Mouse (Mus musculus) regulatory T cell (primary cell): ENCODE data around the gene Hirip3.

Experiments
- in situ Hi-C: fragments of 300-600 bp; cut with MboI, MseI; formaldehyde crosslinking; loops from one replicate; pipeline ENCODE4 v1.15.1; 2025; ENCODE audit warnings: high pct_unique_total_duplicates

Gene Hirip3

DNA sequence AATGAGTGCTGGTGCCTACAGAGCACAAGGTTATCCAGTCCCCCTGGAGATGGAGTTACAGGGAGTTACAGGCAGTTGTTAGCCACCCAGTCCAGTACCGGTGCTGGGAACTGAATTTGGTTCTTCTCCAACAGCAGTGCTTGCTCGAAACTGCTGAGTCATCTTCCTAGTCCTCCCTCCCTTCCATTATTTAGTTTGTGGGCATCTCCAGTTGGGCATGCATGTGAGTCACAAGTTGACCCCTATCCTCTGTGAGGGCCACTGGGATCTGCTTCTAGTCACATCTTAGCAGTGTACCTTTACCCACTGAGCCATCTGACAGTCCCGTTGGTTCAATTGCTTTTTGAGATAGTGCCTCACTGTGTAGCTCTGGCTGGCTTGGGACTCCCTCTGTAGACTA is 43.8 kb downstream of the Hirip3 start:
- in situ Hi-C loops: no loop called here

DNA sequence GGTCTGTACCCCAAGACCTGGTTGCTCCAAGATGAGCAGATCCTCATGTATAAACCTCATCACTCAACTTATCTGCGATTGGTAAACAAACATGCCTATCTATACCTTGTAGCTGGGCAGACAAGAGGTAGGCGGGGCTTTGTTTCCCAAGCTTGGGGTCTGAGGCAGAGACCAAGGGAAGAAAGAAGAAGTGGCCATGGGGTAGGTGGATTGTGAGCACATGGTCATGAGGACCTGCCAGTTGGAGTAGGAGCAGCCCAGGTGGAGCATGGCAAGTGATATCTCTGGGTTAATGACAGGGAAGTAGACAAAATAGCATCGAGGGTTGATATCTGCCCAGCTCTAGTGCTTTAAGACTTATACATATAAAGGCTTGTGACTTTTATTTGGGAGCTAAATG is 53.1 kb downstream of the Hirip3 start:
- in situ Hi-C loops: no loop called here
